Mouse (Mus musculus): ENCODE measurements around the gene Btbd9.

GRCm38 (mm10) chr17:30607330-30607729 is 31.0 kb upstream of the Btbd9 start:
- no peak for TF ChIP-seq CTCF (conservative IDR thresholded peaks at IDR 0.05; ENCODE audit: insufficient read depth, insufficient read length, low read depth, low read length)
- TF ChIP-seq POLR2A (IDR thresholded peaks at IDR 0.05; ENCODE audit: low read depth, low read length) = no peak
